Mouse (Mus musculus) MEL (cell line): Measurements from ENCODE around the gene Zfp819. TPM values are rescaled to one million over a fixed set of nuclear protein-coding genes. Genes with fewer than 3 reads are reported as not detected.

ENCODE experiments used
- DNase-seq: peaks from one replicate; pipeline ENCODE4 v3.0.0; 2011; ENCODE audit warnings: low read depth, low spot score
- H3K27ac ChIP-seq: 2 replicates; pipeline ENCODE4 v1.5.1; 2012; ENCODE audit warnings: low read depth, mild to moderate bottlenecking, control low read depth, low read length, moderate library complexity; ENCODE audit not compliant: control insufficient read depth
- H3K27me3 ChIP-seq, 2 experiments: fragments of 150-350 bp in 1 of 2; sonication (generic) in 1 of 2; 2 replicates each; pipeline ENCODE4 v1.6.1; 2012; ENCODE audit warnings: low read length in 2 of 2, mild to moderate bottlenecking in 2 of 2, improper control_type of control experiment in 1 of 2, moderate library complexity in 1 of 2; ENCODE audit not compliant: insufficient read depth in 2 of 2, control insufficient read depth in 1 of 2
- H3K36me3 ChIP-seq, 2 experiments: 2 replicates each; pipeline ENCODE4 v1.6.1; 2012 to 2014; ENCODE audit warnings: low read length in 2 of 2, improper control_type of control experiment in 1 of 2, inconsistent platforms in 1 of 2, mild to moderate bottlenecking in 1 of 2; ENCODE audit not compliant: insufficient read depth in 2 of 2, control insufficient read depth in 1 of 2
- H3K4me1 ChIP-seq, 2 experiments: fragments of 150-350 bp in 1 of 2; sonication (generic) in 1 of 2; 2 replicates each; pipeline ENCODE4 v1.6.1; 2012; ENCODE audit warnings: low read length in 2 of 2, improper control_type of control experiment in 1 of 2, mild to moderate bottlenecking in 1 of 2; ENCODE audit not compliant: insufficient read depth in 2 of 2, control insufficient read depth in 1 of 2
- H3K4me3 ChIP-seq, 2 experiments: fragments of 150-350 bp in 1 of 2; sonication (generic) in 1 of 2; 2 replicates each; pipeline ENCODE4 v1.5.1; 2012; ENCODE audit warnings: low read depth in 2 of 2, low read length in 2 of 2, mild to moderate bottlenecking in 2 of 2, moderate library complexity in 2 of 2, control low read depth in 1 of 2, improper control_type of control experiment in 1 of 2; ENCODE audit not compliant: control insufficient read depth in 1 of 2, insufficient read depth in 1 of 2
- H3K79me2 ChIP-seq: 2 replicates; pipeline ENCODE4 v1.6.1; 2012; ENCODE audit warnings: mild to moderate bottlenecking, low read length, moderate library complexity; ENCODE audit not compliant: control insufficient read depth, poor library complexity, insufficient read depth
- H3K9ac ChIP-seq: 2 replicates; pipeline ENCODE4 v1.6.1; 2012; ENCODE audit warnings: low read depth, mild to moderate bottlenecking, control low read depth, low read length, moderate library complexity; ENCODE audit not compliant: control insufficient read depth, poor library complexity, severe bottlenecking
- H3K9me3 ChIP-seq: fragments of 150-350 bp; sonication (generic); replicated peaks from 2 replicates; pipeline ENCODE4 v1.6.1; 2012; ENCODE audit warnings: mild to moderate bottlenecking, low read length, improper control_type of control experiment, moderate library complexity; ENCODE audit not compliant: insufficient read depth
- BHLHE40 ChIP-seq: IDR thresholded peaks from 2 replicates; pipeline ENCODE4 v1.6.1; 2012; ENCODE audit warnings: low read depth, mild to moderate bottlenecking, inconsistent platforms, low read length, improper control_type of control experiment, borderline replicate concordance
- CHD1 ChIP-seq: IDR thresholded peaks from 2 replicates; pipeline ENCODE4 v1.6.1; 2012; ENCODE audit warnings: low read depth, mild to moderate bottlenecking, inconsistent platforms, low read length, improper control_type of control experiment
- E2F4 ChIP-seq: IDR thresholded peaks from 2 replicates; pipeline ENCODE4 v1.6.1; 2011; ENCODE audit warnings: low read depth, low read length, improper control_type of control experiment, borderline replicate concordance
- ELF1 ChIP-seq: IDR thresholded peaks from 2 replicates; pipeline ENCODE4 v1.6.1; 2014; ENCODE audit warnings: low read depth, mild to moderate bottlenecking, inconsistent platforms, low read length, improper control_type of control experiment, moderate library complexity
- ETS1 ChIP-seq: IDR thresholded peaks from 2 replicates; pipeline ENCODE4 v1.6.1; 2012; ENCODE audit warnings: low read depth, mild to moderate bottlenecking, inconsistent platforms, low read length, improper control_type of control experiment, moderate library complexity
- GABPA ChIP-seq: IDR thresholded peaks from 2 replicates; pipeline ENCODE4 v1.6.1; 2012; ENCODE audit warnings: low read depth, mild to moderate bottlenecking, inconsistent platforms, low read length, improper control_type of control experiment, moderate library complexity
- GATA1 ChIP-seq: IDR thresholded peaks from 2 replicates; pipeline ENCODE4 v1.6.1; 2011; ENCODE audit warnings: low read depth, low read length, improper control_type of control experiment
- HCFC1 ChIP-seq: IDR thresholded peaks from 2 replicates; pipeline ENCODE4 v1.6.1; 2012; ENCODE audit warnings: low read depth, mild to moderate bottlenecking, inconsistent platforms, low read length, improper control_type of control experiment, moderate library complexity
- JUND ChIP-seq: IDR thresholded peaks from 2 replicates; pipeline ENCODE4 v1.6.1; 2011; ENCODE audit warnings: low read depth, mild to moderate bottlenecking, improper control_type of control experiment, low read length
- KAT2A ChIP-seq: conservative IDR thresholded peaks from 2 replicates; pipeline ENCODE4 v1.6.1; 2012; ENCODE audit warnings: low read depth, low read length, improper control_type of control experiment, inconsistent platforms
- MAX ChIP-seq: IDR thresholded peaks from 2 replicates; pipeline ENCODE4 v1.6.1; 2011; ENCODE audit warnings: low read length, improper control_type of control experiment
- MAZ ChIP-seq: IDR thresholded peaks from 2 replicates; pipeline ENCODE4 v1.6.1; 2012; ENCODE audit warnings: low read depth, mild to moderate bottlenecking, inconsistent platforms, low read length, improper control_type of control experiment
- MEF2A ChIP-seq: IDR thresholded peaks from 2 replicates; pipeline ENCODE4 v1.6.1; 2014; ENCODE audit warnings: low read depth, mild to moderate bottlenecking, inconsistent platforms, low read length, improper control_type of control experiment; ENCODE audit not compliant: poor library complexity, insufficient replicate concordance, severe bottlenecking; ENCODE audit errors: extremely low read depth
- MXI1 ChIP-seq: IDR thresholded peaks from 2 replicates; pipeline ENCODE4 v1.6.1; 2011; ENCODE audit warnings: mild to moderate bottlenecking, low read depth, low read length, improper control_type of control experiment
- MYC ChIP-seq: IDR thresholded peaks from 2 replicates; pipeline ENCODE4 v1.6.1; 2011; ENCODE audit warnings: low read depth, mild to moderate bottlenecking, low read length, improper control_type of control experiment, moderate library complexity
- NRF1 ChIP-seq: IDR thresholded peaks from 2 replicates; pipeline ENCODE4 v1.6.1; 2014; ENCODE audit warnings: low read depth, mild to moderate bottlenecking, inconsistent platforms, low read length, improper control_type of control experiment, moderate library complexity; ENCODE audit not compliant: poor library complexity, insufficient read depth, severe bottlenecking
- POLR2AphosphoS5 ChIP-seq: IDR thresholded peaks from 2 replicates; pipeline ENCODE4 v1.6.1; 2012; ENCODE audit warnings: low read depth, borderline replicate concordance, mild to moderate bottlenecking, inconsistent platforms, low read length, moderate library complexity, mixed read lengths
- TBP ChIP-seq: IDR thresholded peaks from 2 replicates; pipeline ENCODE4 v1.8.0; 2011; ENCODE audit warnings: low read depth, low read length, improper control_type of control experiment
- UBTF ChIP-seq: IDR thresholded peaks from 2 replicates; pipeline ENCODE4 v1.6.1; 2012; ENCODE audit warnings: low read depth, mild to moderate bottlenecking, inconsistent platforms, low read length, improper control_type of control experiment, moderate library complexity, borderline replicate concordance; ENCODE audit not compliant: insufficient read depth
- ZMIZ1 ChIP-seq: IDR thresholded peaks from 2 replicates; pipeline ENCODE4 v1.6.1; 2012; ENCODE audit warnings: low read depth, mild to moderate bottlenecking, inconsistent platforms, low read length, improper control_type of control experiment, moderate library complexity
- polyA plus RNA-seq, 2 experiments: library from polyadenylated mRNA; stranded (reverse) in 1 of 2; unstranded in 1 of 2; fragments of >175 nt in 1 of 2; fragments of >200 nt in 1 of 2; gene quantifications; 2 replicates each; pipeline versions ENCODE4 v1.2.1 to v1.2.4; 2012; ENCODE audit warnings: low replicate concordance in 2 of 2, low read depth in 1 of 2; ENCODE audit not compliant: insufficient read length in 2 of 2, insufficient read depth in 1 of 2, missing spikeins in 1 of 2
- total RNA-seq: library from RNA; depleted of rRNA; stranded (reverse); fragments of 300-350 nt; gene quantifications from 2 replicates; pipeline ENCODE4 v1.2.3, GENCODE M21; 2012

Zfp819 gene
- total and polyA plus RNA-seq, 3 experiments, result 0.06 TPM; not detected in 2

GRCm38 (mm10) chr7:43607743-43608287 is 846 bp downstream of the Zfp819 start:
- no peak for DNase-seq
- Histone ChIP-seq H3K36me3 (no peaks in the 10 kb centered on the region), H3K27me3 (no peaks in the 10 kb centered on the region), H3K79me2 (no peaks in the 10 kb centered on the region), H3K4me3 (no peak overlapping the region), H3K9me3 (no peaks in the 10 kb centered on the region), H3K27ac (no peak overlapping the region), H3K9ac (no peak overlapping the region), H3K4me1 (no peaks in the 10 kb centered on the region)
- TF ChIP-seq KAT2A (no peak), MEF2A (no peak), NRF1 (no peak), JUND (no peak), GABPA (no peak), MXI1 (no peak), E2F4 (no peak), UBTF (no peak), HCFC1 (no peak), GATA1 (no peak), MAZ (no peak), ZMIZ1 (no peak), MAX (no peak), ETS1 (no peak), TBP (no peak), MYC (no peak), CHD1 (no peak), ELF1 (no peak), BHLHE40 (no peak)

- Histone ChIP-seq H3K79me2 (no peaks in the 10 kb centered on the region), H3K9me3 (no peaks in the 10 kb centered on the region), H3K4me3 (no peak overlapping the region), H3K27ac (no peak overlapping the region), H3K36me3 (no peaks in the 10 kb centered on the region), H3K9ac (no peak overlapping the region), H3K27me3 (no peaks in the 10 kb centered on the region), H3K4me1 (no peaks in the 10 kb centered on the region)
- DNase-seq, result no peak
- TF ChIP-seq MXI1, result no peak
- no peak for TF ChIP-seq E2F4
- no peak for TF ChIP-seq GATA1
- no peak for TF ChIP-seq HCFC1
- TF ChIP-seq POLR2AphosphoS5, result no peak
- no peak for TF ChIP-seq GABPA
- TF ChIP-seq MAX, result no peak
These were observed 1.4 kb downstream of the Zfp819 start for GRCm38 (mm10) chr7:43608316-43608824.
